Mouse (Mus musculus) gastrocnemius, postnatal 25 days (tissue): Measurements from ENCODE around the gene Scamp3. TPM values are rescaled to one million over a fixed set of nuclear protein-coding genes. Genes with fewer than 3 reads are reported as not detected.

Experiments
- DNase-seq: peaks from one replicate; pipeline ENCODE4 v3.0.0; 2022
- microRNA-seq, 2 experiments: library from miRNA; unstranded; fragments of <30 nt; microRNA quantifications; one replicate each; pipeline ENCODE4 v1.2.0; 2021; ENCODE audit warnings: borderline replicate concordance in 2 of 2
- total RNA-seq, 2 experiments: library from RNA; stranded (reverse); gene quantifications; 1 replicate in 1 of 2; 2 replicates in 1 of 2; pipeline ENCODE4 v1.2.3; 2021

The Scamp3 gene
- total RNA-seq, 2 experiments from 2014 or later, result 33.2 to 38.2 TPM

- DNase-seq, result no peak
Measured at GRCm38 (mm10) chr3:89226361-89226760, 49.1 kb downstream of the Scamp3 start.

- DNase-seq, result no peak
Measured at GRCm38 (mm10) chr3:89226900-89227299, 49.6 kb downstream of the Scamp3 start, which contains the start of gene Mtx1. Gene Mtx1, minus strand, starts transcription at chr3:89227088.

- DNase-seq, result peak; percentile 55
Measured at GRCm38 (mm10) chr3:89227307-89228179, 50.3 kb downstream of the Scamp3 start.

- DNase-seq, result peak; percentile 72
Measured at GRCm38 (mm10) chr3:89228180-89228549, 50.9 kb downstream of the Scamp3 start.

GRCm38 (mm10) chr3:89228836-89229235, 51.6 kb downstream of the Scamp3 start, which contains the start of gene Muc1:
Gene Muc1, plus strand, starts transcription at chr3:89229057.
- no peak for DNase-seq

GRCm38 (mm10) chr3:89229276-89229675, 52.0 kb downstream of the Scamp3 start:
- no peak for DNase-seq

GRCm38 (mm10) chr3:89230561-89230960, 53.3 kb downstream of the Scamp3 start:
- no peak for DNase-seq

- no peak for DNase-seq
Measured at GRCm38 (mm10) chr3:89231345-89231744, 54.1 kb downstream of the Scamp3 start.

- DNase-seq, result no peak
Measured at GRCm38 (mm10) chr3:89231772-89232275, 54.6 kb downstream of the Scamp3 start.

Small RNAs within 50 kb of the gene (microRNA-seq; reads per million reads assigned to microRNA genes)
- 4.8 to 30.9 reads per million in 2 experiments for gene Mir92b

Other genes starting within 250 kb of the Scamp3 start
- 10 to 100 TPM; 22.9 to 23.9 TPM for gene Ash1l, start 226.9 kb upstream of the Scamp3 start, total RNA-seq
- 10 to 100 TPM; 65.7 to 75.2 TPM for gene Dap3, start 226.3 kb upstream of the Scamp3 start, total RNA-seq
- 10 to 100 TPM; 17.7 to 19.6 TPM for gene Rusc1, start 84.2 kb upstream of the Scamp3 start, total RNA-seq
- gene Gm43738, start 76.4 kb upstream of the Scamp3 start, total RNA-seq, result not detected
- gene Fdps, start 75.5 kb upstream of the Scamp3 start, total RNA-seq, result 10 to 100 TPM; 26.0 to 27.8 TPM
- not detected for gene Pklr, start 41.3 kb upstream of the Scamp3 start, total RNA-seq
- gene Hcn3, start 17.3 kb upstream of the Scamp3 start, total RNA-seq, result under 1 TPM in 1 of 2 experiments, not detected in 1; 0.43 TPM
- gene Clk2, start 12.7 kb upstream of the Scamp3 start, total RNA-seq, result 10 to 100 TPM; 16.0 to 16.3 TPM
- 10 to 100 TPM; 13.4 to 16.4 TPM for gene Fam189b, start 5.7 kb downstream of the Scamp3 start, total RNA-seq
- gene Gba, start 25.5 kb downstream of the Scamp3 start, total RNA-seq, result 10 to 100 TPM; 14.6 to 23.6 TPM
- gene Thbs3, start 37.7 kb downstream of the Scamp3 start, total RNA-seq, result 10 to 100 TPM; 11.0 to 11.8 TPM
- gene Mtx1, start 49.6 kb downstream of the Scamp3 start, total RNA-seq, result 10 to 100 TPM; 42.2 to 47.6 TPM
- under 1 TPM; 0.38 to 0.51 TPM for gene Muc1, start 51.6 kb downstream of the Scamp3 start, total RNA-seq
- gene Krtcap2, start 68.5 kb downstream of the Scamp3 start, total RNA-seq, result 10 to 100 TPM; 66.6 to 78.8 TPM
- gene Trim46, start 68.8 kb downstream of the Scamp3 start, total RNA-seq, result under 1 TPM; 0.28 to 0.38 TPM
- gene Dpm3, start 81.9 kb downstream of the Scamp3 start, total RNA-seq, result 10 to 100 TPM; 24.7 to 28.8 TPM
- gene Slc50a1, start 93.1 kb downstream of the Scamp3 start, total RNA-seq, result 10 to 100 TPM in 1 of 2 experiments, 1 to 10 TPM in 1; 8.2 to 11.4 TPM
- 10 to 100 TPM; 10.2 to 12.8 TPM for gene Efna1, start 103.7 kb downstream of the Scamp3 start, total RNA-seq
- not detected for gene Efna3, start 145.5 kb downstream of the Scamp3 start, total RNA-seq
- gene Efna4, start 160.6 kb downstream of the Scamp3 start, total RNA-seq, result under 1 TPM in 1 of 2 experiments, not detected in 1; 0.38 TPM
- gene Adam15, start 172.5 kb downstream of the Scamp3 start, total RNA-seq, result 10 to 100 TPM; 21.9 to 24.6 TPM
- gene Dcst2, start 184.5 kb downstream of the Scamp3 start, total RNA-seq, result not detected
- gene Dcst1, start 187.8 kb downstream of the Scamp3 start, total RNA-seq, result not detected
- 10 to 100 TPM; 23.0 to 23.7 TPM for gene Zbtb7b, start 217.3 kb downstream of the Scamp3 start, total RNA-seq
- 1 to 10 TPM in 1 of 2 experiments, not detected in 1; 1.2 TPM for gene Lenep, start 225.3 kb downstream of the Scamp3 start, total RNA-seq
- gene Flad1, start 234.4 kb downstream of the Scamp3 start, total RNA-seq, result 10 to 100 TPM; 43.3 to 44.5 TPM
- 1 to 10 TPM; 3.1 to 3.4 TPM for gene Cks1b, start 240.9 kb downstream of the Scamp3 start, total RNA-seq
- gene Shc1, start 241.0 kb downstream of the Scamp3 start, total RNA-seq, result 10 to 100 TPM; 21.1 to 23.8 TPM